Mouse (Mus musculus) thymus, adult 2 months (tissue): ENCODE results near the gene Pcgf6. TPM values are rescaled to one million over a fixed set of nuclear protein-coding genes. Genes with fewer than 3 reads are reported as not detected.

Experiments used
- DNase-seq: peaks from one replicate; pipeline ENCODE4 v3.0.0; 2021
- H3K27ac ChIP-seq: fragments of 200-500 bp; 2 replicates; pipeline ENCODE4 v1.5.1; 2012; ENCODE audit warnings: low read length, control low read depth; ENCODE audit not compliant: control insufficient read depth, insufficient read depth
- H3K27me3 ChIP-seq: fragments of 200-500 bp; 2 replicates; pipeline ENCODE4 v1.6.1; 2012; ENCODE audit warnings: mild to moderate bottlenecking, low read length, moderate library complexity, mixed read lengths; ENCODE audit not compliant: control insufficient read depth, insufficient read depth
- H3K36me3 ChIP-seq: fragments of 200-500 bp; 2 replicates; pipeline ENCODE4 v1.6.1; 2012; ENCODE audit warnings: mild to moderate bottlenecking, low read length, moderate library complexity; ENCODE audit not compliant: control insufficient read depth, insufficient read depth
- H3K4me1 ChIP-seq: fragments of 200-500 bp; replicated peaks from 2 replicates; pipeline ENCODE4 v1.6.1; 2012; ENCODE audit warnings: low read length; ENCODE audit not compliant: control insufficient read depth, insufficient read depth
- H3K4me3 ChIP-seq: fragments of 200-500 bp; 2 replicates; pipeline ENCODE4 v1.5.1; 2012; ENCODE audit warnings: mild to moderate bottlenecking, low read length, control low read depth, moderate library complexity; ENCODE audit not compliant: control insufficient read depth, insufficient read depth
- CTCF ChIP-seq: fragments of 200-500 bp; IDR thresholded peaks from 2 replicates; pipeline ENCODE4 v1.5.1; 2012; ENCODE audit warnings: mild to moderate bottlenecking, control low read depth, low read length, moderate library complexity, borderline replicate concordance; ENCODE audit not compliant: control insufficient read depth, poor library complexity, insufficient read depth; ENCODE audit errors: extremely low read depth
- POLR2A ChIP-seq: fragments of 200-500 bp; IDR thresholded peaks from 2 replicates; pipeline ENCODE4 v1.6.1; 2012; ENCODE audit warnings: mild to moderate bottlenecking, low read length, control low read depth, moderate library complexity; ENCODE audit not compliant: control insufficient read depth, poor library complexity, insufficient read depth; ENCODE audit errors: extremely low read depth
- WGBS: fragments of 180-500 bp; shearing (Covaris S2); methylation state at CpG from one replicate; pipeline ENCODE4 v1.1.7; 2018; 5-methylcytosine and 5-hydroxymethylcytosine counted together
- polyA plus RNA-seq: library from polyadenylated mRNA; depleted of rRNA; stranded (reverse); fragments of >200 nt; gene quantifications from 2 replicates; pipeline ENCODE4 v1.2.3, GENCODE M21; 2012

Pcgf6 gene
- polyA plus RNA-seq, 1 experiment = 13.9 TPM

DNA sequence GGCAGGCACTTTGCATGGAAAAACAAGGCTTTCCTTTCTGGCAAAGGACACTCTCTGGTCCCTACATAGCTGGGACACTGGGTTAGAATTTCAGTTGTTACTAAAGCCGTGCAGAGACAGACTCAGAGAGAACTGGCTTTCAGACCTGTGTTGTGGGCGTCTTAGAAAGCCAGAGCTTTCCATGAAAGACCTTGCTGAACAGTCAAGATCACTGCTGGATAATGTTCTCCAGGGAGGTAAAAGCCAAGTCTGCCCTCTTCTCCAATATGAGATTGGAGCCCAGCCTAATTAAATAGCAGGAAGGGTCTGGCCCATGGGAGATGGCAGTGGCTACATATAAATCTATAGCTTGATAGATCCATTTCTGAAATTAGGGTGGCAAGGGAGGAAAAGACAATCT is 32.4 kb downstream of the Pcgf6 start:
- H3K27ac ChIP-seq = no peak overlapping the region
- H3K4me3 ChIP-seq = no peak overlapping the region
- H3K4me1 ChIP-seq = peaks cover 19% of the 10 kb centered on the region
- no peaks in the 10 kb centered on the region for H3K36me3 ChIP-seq
- peaks cover 4% of the 10 kb centered on the region; the same call in 1 of the 2 replicates for H3K27me3 ChIP-seq
- TF ChIP-seq POLR2A (no peak), CTCF (no peak)
- 65% methylated on average over 2 of the region's 2 CpGs for WGBS
- DNase-seq = no peak

- Histone ChIP-seq H3K27me3 (peaks cover 4% of the 10 kb centered on the region; the same call in 1 of the 2 replicates), H3K36me3 (no peaks in the 10 kb centered on the region), H3K4me1 (peaks cover 19% of the 10 kb centered on the region), H3K27ac (no peak overlapping the region), H3K4me3 (no peak overlapping the region)
- TF ChIP-seq POLR2A = no peak
- TF ChIP-seq CTCF = no peak
- DNase-seq = no peak
- WGBS = 13% methylated on average over 3 of the region's 3 CpGs
Observed at GRCm38 (mm10) chr19:47017831-47018230, 32.9 kb downstream of the Pcgf6 start.

GRCm38 (mm10) chr19:47016487-47016886 is 34.2 kb downstream of the Pcgf6 start:
- no peak overlapping the region for H3K4me3 ChIP-seq
- TF ChIP-seq POLR2A (no peak), CTCF (no peak)
- peaks cover 4% of the 10 kb centered on the region; the same call in 1 of the 2 replicates for H3K27me3 ChIP-seq
- H3K36me3 ChIP-seq = no peaks in the 10 kb centered on the region
- 1% methylated on average over 15 of the region's 15 CpGs for WGBS
- peaks cover 19% of the 10 kb centered on the region for H3K4me1 ChIP-seq
- H3K27ac ChIP-seq = no peak overlapping the region
- peak; percentile 61 for DNase-seq

- 16% methylated on average over 9 of the region's 9 CpGs for WGBS
- Histone ChIP-seq H3K27me3 (peaks cover 4% of the 10 kb centered on the region; the same call in 1 of the 2 replicates), H3K27ac (no peak overlapping the region), H3K4me1 (peaks cover 19% of the 10 kb centered on the region), H3K36me3 (no peaks in the 10 kb centered on the region), H3K4me3 (no peak overlapping the region)
- TF ChIP-seq POLR2A = no peak
- TF ChIP-seq CTCF = no peak
- DNase-seq = no peak
Observed at GRCm38 (mm10) chr19:47015965-47016364, 34.7 kb downstream of the Pcgf6 start.

GRCm38 (mm10) chr19:47015396-47015795 is 35.3 kb downstream of the Pcgf6 start:
- TF ChIP-seq CTCF = no peak
- no peak for TF ChIP-seq POLR2A
- 7% methylated on average over 37 of the region's 37 CpGs for WGBS
- DNase-seq = no peak

DNA sequence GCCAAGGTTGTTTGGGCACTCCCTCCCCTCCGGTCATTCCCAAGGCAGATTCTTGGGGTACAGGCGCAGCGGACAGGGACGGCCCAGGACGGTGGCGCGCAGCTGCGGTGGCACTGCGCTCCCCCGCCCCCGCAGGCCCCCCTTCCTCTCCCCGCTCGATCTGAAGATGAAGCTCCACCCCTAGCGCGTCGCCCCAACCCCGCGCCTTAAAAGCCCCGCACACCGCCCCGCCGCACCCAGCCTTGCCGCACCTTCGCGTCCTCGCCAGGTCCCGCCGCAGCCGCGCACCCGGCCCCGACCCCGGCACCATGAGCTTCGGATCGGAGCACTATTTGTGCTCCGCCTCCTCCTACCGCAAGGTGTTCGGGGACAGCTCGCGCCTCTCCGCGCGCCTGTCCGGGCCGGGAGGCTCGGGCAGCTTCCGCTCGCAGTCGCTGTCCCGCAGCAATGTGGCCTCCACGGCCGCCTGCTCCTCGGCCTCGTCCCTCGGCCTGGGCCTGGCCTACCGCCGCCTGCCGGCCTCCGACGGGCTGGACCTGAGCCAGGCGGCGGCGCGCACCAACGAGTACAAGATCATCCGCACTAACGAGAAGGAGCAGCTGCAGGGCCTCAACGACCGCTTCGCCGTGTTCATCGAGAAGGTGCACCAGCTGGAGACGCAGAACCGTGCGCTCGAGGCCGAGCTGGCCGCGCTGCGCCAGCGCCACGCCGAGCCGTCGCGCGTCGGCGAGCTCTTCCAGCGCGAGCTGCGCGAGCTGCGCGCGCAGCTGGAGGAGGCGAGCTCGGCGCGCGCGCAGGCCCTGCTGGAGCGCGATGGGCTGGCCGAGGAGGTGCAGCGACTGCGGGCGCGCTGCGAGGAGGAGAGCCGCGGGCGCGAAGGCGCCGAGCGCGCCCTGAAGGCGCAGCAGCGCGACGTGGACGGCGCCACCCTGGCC is 36.0 kb downstream of the Pcgf6 start, which contains the start of the genes Ina and Nt5c2:
Ina (plus strand) TSS at position 252 of the 935 bp plus-strand sequence.
Nt5c2 (minus strand) TSS at position 707 of the 935 bp plus-strand sequence.
- TF ChIP-seq POLR2A = no peak
- no peak for TF ChIP-seq CTCF
- Histone ChIP-seq H3K36me3 (no peaks in the 10 kb centered on the region), H3K4me3 (peak within 1 kb of the TSS; percentile 38), H3K27me3 (peaks cover 4% of the 10 kb centered on the region; the same call in 1 of the 2 replicates), H3K27ac (no peak within 1 kb of the TSS), H3K4me1 (peaks cover 19% of the 10 kb centered on the region)
- no peak for DNase-seq
- WGBS = 2% methylated on average over 124 of the region's 124 CpGs

More at GRCm38 (mm10) chr19:47015396-47015795, 35.3 kb downstream of the Pcgf6 start:
- peaks cover 19% of the 10 kb centered on the region for H3K4me1 ChIP-seq
- no peak overlapping the region for H3K27ac ChIP-seq
- peaks cover 4% of the 10 kb centered on the region; the same call in 1 of the 2 replicates for H3K27me3 ChIP-seq
- H3K36me3 ChIP-seq = no peaks in the 10 kb centered on the region
- peak overlapping the region; percentile 13; the same call in 1 of the 2 replicates for H3K4me3 ChIP-seq
